Mouse (Mus musculus) embryo, embryonic 10.5 days (tissue): ENCODE data around the gene Slc25a19.

ENCODE experiments used
- DNase-seq: peaks from one replicate; pipeline ENCODE4 v3.0.0-alpha.2; 2015; ENCODE audit warnings: low spot score

Slc25a19 gene

GRCm38 (mm10) chr11:115618001-115618400, 10.1 kb downstream of the Slc25a19 start:
- no peak for DNase-seq

- no peak for DNase-seq
Observed at GRCm38 (mm10) chr11:115616893-115617292, 11.2 kb downstream of the Slc25a19 start.

DNA sequence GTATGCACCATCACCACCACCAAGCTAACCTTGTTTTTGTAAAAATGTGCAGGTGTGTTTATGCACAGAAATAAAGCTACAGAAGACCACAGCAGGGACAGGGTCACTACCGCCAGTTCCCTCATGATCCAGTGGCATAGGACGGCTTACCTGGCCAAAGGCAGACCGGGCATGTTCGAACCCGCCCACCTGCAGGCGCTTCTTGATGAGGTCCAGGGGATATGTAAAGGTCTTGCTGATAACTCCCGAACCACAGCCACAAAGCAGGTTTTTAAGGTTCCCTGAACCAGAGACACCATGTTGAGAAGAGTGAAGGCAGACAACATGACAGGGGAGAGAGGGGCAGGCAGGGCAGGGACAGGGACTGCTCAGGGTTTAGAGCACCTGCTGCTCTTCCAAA, 11.7 kb downstream of the Slc25a19 start:
- no peak for DNase-seq

DNA sequence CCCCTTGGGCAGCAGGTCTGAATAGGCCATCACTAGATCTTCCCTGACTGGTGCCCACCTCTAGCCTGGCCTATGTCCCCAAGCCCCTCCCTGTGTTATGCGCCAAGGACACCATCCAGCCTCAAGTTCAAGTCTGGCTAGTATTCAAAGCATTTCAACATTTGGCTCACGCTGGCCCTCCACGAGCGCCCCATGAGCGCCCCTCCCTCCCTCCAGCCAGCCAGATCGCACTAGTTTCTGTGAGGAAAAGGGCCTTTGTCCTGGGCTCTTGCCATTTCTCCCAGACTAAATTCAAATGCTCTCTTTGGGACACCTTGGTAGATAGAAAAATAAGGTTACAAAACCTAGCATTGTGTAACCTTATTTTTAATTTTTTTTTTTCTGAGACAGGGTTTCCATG, 12.2 kb downstream of the Slc25a19 start:
- no peak for DNase-seq

GRCm38 (mm10) chr11:115615108-115615825, 12.8 kb downstream of the Slc25a19 start:
- DNase-seq = no peak

DNA sequence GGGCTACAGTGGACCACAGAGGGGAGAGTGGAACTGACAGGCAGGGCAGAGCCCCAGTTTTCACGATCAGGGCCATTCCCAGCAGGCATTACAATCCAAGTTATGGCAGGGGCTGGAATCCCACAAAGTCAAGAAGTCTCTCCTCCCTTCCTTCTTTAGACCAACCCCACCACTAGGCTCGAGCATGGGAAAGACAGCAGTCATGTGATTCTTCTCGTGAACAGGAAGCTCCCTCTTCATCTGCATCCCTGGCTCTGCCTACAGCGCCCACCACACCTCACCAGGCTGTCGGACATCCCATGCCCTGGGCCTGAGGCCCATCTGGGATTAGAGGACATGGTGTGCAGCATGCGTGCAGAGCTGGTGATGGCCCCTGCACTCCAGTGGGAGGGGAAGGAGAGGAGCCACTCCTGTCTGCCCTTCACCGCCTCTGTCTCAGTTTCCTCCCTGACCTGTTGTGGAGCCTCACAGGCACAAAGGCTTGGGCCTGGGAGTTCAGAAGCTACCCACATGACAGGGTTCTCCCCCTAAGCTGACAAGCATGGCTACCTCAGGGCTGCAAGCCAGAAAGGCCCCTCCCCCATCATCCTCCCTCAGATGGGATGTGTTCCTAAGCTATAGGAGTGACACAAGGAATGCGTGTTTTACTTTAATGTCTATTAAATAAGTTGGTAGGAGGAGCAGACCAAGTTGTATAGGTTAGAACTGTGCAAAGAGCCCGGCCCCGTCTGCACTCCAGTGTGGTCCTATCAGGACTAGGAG, 13.6 kb downstream of the Slc25a19 start:
- DNase-seq = no peak

DNA sequence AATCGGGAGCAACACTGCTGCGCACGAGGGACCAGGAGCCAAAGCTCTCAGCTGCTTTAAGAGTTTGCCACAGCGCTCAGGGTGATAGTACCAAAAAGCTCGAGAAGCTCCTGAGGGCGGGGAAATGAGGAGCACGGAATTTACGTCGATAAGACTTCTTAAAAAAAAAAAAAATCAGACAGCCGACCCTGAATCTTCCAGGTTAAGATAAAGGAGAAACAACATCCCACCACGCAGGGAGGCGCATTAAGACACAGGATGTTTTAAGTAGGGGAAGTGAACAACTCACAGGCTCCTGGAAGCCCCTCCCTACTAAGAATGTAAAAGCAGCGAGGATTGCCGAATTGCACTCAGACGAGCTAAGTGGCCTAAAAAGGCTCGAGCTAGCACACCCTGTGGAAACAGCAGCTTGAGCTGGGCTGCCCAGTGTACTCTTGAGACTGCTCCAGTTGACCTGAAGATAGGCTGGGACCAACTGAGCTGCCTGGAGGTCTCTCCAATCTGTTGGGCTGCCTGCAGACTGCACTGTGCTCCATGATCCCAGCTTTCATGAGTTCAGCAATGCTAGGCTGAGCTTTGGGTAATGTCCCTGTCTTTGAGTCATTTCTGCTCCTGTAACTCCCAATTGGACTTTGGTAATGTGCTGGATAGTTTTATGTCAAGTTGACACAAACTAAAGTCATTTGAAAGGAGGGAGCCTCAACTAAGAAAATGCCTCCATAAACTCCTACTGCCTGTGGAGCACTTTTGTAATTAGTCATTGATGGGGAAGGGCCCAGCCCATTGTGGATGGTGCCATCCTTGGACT, 14.8 kb downstream of the Slc25a19 start:
- peak; percentile 51 for DNase-seq

- peak; percentile 91 for DNase-seq
Observed at GRCm38 (mm10) chr11:115612410-115613137, 15.5 kb downstream of the Slc25a19 start, which contains the start of gene Mif4gd. Gene Mif4gd (minus strand): TSS chr11:115612969.

DNA sequence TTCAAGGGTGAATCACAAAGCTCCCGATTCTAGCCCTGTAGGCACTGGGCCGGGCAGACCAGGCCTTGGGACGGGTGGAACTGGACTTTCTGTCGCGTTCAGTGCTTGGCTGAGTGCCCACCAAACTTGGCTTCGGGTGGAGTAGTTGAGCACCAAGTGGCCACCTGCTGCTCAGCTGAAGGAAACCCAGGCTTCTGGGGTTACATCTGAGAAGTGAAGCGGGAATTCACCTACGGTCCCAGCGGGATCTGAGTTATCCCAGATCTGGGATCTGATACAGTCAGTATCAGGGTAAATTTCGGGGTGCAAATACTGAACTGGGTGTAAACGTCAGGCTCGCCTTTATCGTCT, 16.1 kb downstream of the Slc25a19 start:
- no peak for DNase-seq

DNA sequence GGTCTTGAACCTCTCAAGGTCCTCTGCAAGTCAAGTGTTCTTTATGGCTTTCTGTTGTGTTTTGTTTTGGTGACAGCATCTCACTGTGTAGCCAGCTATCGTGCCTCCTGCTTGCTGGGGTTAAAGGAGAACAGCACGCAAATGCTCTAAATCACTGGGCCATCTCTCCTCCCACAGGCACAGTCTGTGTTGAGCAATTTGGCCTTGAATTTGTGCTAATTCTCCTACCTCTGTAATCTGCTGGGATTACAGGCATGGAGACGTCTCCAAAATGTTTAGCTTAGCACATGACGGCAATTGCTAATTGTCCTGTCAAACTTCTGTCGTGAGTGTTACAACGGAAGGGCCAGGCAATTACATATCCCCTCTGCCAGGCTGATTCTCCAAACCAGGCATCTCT, 16.9 kb downstream of the Slc25a19 start:
- DNase-seq = no peak

GRCm38 (mm10) chr11:115609576-115609975, 18.5 kb downstream of the Slc25a19 start:
- DNase-seq = no peak

- no peak for DNase-seq
Observed at GRCm38 (mm10) chr11:115608421-115609399, 19.4 kb downstream of the Slc25a19 start.

DNA sequence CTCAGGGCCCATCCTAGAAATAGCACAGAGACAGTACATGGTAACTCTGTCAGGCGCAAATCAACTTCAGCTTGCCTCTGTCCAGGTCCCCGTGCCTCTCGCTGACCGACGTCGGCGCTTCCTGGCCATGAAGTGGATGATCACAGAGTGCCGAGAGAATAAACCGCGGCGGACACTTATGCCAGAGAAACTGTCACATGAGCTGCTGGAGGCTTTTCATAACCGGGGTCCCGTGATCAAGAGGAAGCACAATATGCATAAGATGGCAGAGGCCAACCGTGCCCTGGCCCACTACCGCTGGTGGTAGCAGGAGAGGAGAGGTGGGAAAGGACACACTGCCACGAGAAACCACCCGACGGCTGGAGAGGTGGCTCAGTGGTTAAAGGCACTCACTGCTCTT, 21.4 kb downstream of the Slc25a19 start:
- no peak for DNase-seq

GRCm38 (mm10) chr11:115604304-115604696, 23.8 kb downstream of the Slc25a19 start:
- DNase-seq = no peak

DNA sequence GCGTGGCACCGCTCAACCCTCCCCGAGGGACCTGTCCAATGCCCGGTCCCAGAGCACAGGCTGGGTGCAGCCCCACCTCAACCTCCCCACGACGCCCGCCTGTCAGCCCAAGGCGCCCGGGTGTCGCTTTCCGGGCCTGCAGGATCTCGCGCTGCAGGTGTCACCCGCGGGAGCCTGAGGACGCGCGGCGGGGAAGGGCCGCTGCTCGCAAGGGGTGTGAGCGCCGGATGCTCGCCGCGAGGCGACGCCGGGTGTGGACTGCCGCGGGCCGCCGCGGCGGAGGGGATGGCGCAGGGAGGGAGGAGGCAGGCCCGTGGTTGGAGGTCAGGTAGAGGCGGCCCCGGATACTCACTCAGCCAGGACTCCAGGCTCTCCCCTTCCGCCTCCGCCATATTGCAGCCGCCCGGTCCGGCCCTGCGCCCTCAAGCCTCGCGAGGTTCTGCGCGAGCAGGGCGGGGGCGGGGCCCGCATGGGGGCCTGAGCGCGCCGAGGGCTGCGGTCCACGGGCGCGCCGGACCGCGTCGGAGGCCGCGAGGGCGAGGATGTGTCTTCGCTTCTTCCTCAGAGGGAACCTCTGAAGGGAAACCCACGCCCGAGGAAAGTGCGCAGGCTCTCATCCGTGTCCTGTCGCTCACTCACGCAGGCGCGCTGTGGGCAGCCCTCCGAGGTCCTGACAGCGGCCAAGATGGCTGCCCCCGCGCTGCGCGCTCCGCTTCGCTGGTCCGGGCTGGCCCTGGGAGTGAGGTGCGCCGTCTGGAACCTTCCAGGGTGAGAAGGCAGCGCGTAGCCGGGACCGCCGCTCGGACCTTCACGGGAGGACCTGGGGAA, 24.4 kb downstream of the Slc25a19 start, which contains the start of the genes Mrps7 and Gga3:
Mrps7 (plus strand) TSS at position 450 of the 828 bp plus-strand sequence.
Gga3 (minus strand) TSS at position 576 of the 828 bp plus-strand sequence.
- peak; percentile 89 for DNase-seq

GRCm38 (mm10) chr11:115603128-115603475, 25.0 kb downstream of the Slc25a19 start:
- DNase-seq = peak; percentile 14

DNA sequence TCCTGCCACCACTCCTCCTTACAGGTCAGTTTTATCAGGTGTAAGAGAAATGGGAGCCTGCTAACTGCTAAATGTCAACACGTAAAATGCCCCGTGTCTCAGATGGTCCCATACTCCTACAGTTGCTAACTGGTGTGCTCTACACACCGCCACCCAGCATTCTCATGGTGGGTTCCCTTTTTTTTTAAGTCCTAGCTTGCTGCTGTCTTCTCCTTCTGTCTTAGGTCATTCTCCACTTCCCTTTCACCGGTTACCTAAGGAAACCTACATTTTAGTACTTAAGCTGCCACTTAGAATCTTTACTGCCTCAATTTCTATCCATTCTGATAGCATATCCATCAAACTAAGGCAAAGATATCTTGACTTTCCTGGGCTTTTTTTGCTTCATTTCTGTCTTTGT, 26.9 kb downstream of the Slc25a19 start:
- DNase-seq = no peak

- no peak for DNase-seq
Observed at GRCm38 (mm10) chr11:115600743-115601142, 27.4 kb downstream of the Slc25a19 start.

DNA sequence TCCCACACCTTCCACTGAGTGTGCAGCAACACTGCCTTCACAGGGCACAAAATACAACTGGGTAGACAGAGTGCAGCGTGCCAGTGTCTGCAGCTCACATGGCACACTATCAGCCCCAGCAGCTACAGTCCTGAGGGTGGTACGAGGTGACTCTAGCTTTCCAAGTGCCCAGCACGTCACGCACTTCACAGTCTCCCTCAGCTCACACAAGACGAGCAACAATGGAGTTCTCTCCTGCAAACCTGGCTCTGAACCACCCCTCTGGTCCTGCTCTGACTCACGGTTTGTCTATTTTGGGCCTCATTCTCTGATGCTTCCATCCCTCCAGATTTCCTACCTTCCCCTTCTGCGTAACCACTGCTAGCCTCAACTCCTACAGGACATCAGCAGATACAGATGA, 28.4 kb downstream of the Slc25a19 start:
- DNase-seq = no peak

DNA sequence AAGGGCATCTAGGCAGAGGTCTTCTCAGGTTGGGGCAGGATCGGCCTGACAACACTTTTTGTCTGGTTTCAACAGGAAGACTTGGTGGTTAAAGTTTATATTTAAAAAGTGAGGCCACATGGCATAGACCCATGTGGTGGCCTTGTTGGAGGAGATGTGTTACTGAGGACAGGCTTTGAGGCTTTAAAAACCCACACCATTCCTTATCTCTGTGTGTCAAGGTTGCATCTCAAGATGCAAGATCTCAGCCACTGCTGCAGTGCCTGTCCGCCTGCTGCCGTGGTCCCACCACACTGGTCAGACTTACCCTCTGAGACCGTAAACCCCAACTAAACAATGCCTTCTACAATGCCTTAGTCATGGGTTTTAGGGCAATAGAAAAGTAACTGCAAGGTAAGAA, 29.8 kb downstream of the Slc25a19 start:
- no peak for DNase-seq
